Mouse (Mus musculus): ENCODE data around the gene Pigw.

Gene Pigw

GRCm38 (mm10) chr11:84873042-84873833 lies 6.8 kb downstream of the Pigw start:
- H3K9me3 ChIP-seq (ENCODE audit: low read length): no peaks in the 10 kb centered on the region
- peaks cover 33% of the 10 kb centered on the region for H3K36me3 ChIP-seq (ENCODE audit: insufficient read depth, low read length)
- no peaks in the 10 kb centered on the region for H3K27me3 ChIP-seq (ENCODE audit: insufficient read depth, low read length)
- TF ChIP-seq CTCF (conservative IDR thresholded peaks at IDR 0.05; ENCODE audit: low read length): no peak
- no peak for TF ChIP-seq POU5F1 (IDR thresholded peaks at IDR 0.05; ENCODE audit: borderline replicate concordance, low read length)
- no peak for TF ChIP-seq NANOG (IDR thresholded peaks at IDR 0.05; ENCODE audit: borderline replicate concordance, low read length)
- H3K4me1 ChIP-seq (replicated peaks; ENCODE audit: low read depth, low read length): peaks cover 29% of the 10 kb centered on the region
- no peak overlapping the region for H3K4me3 ChIP-seq (replicated peaks; ENCODE audit: low read length)

DNA sequence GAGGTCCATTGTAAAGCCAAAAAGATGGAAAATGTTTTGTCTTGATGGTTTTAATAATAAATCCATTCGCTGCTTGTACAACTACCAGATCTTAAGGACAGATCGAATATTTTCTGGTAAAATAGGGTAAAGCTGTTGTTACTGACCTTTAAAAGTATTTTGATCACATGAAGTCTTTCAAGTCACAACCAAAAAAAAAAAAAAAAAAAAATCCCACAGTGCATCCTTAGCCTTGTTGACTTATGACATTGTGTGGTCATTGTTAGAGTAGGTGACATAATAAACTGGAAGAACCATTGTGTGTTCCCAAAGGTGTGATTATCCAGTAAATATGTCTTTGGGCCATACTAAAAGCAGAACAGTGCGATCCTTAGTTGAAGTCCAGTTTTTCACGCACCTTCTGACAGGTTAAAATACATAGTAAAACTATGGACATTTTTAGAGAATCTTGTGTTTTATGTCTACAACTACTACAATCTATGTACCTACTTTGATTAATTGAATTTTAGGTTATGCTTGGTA lies 8.5 kb downstream of the Pigw start:
- H3K36me3 ChIP-seq (ENCODE audit: insufficient read depth, low read length): peaks cover 18% of the 10 kb centered on the region
- H3K4me3 ChIP-seq (replicated peaks; ENCODE audit: low read length): peak overlapping the region; percentile 95
- H3K9me3 ChIP-seq (ENCODE audit: low read length): no peaks in the 10 kb centered on the region
- H3K27me3 ChIP-seq (ENCODE audit: insufficient read depth, low read length): no peaks in the 10 kb centered on the region
- H3K4me1 ChIP-seq (replicated peaks; ENCODE audit: low read depth, low read length): peaks cover 35% of the 10 kb centered on the region
- no peak for TF ChIP-seq POU5F1 (IDR thresholded peaks at IDR 0.05; ENCODE audit: borderline replicate concordance, low read length)
- no peak for TF ChIP-seq CTCF (conservative IDR thresholded peaks at IDR 0.05; ENCODE audit: low read length)
- no peak for TF ChIP-seq NANOG (IDR thresholded peaks at IDR 0.05; ENCODE audit: borderline replicate concordance, low read length)

DNA sequence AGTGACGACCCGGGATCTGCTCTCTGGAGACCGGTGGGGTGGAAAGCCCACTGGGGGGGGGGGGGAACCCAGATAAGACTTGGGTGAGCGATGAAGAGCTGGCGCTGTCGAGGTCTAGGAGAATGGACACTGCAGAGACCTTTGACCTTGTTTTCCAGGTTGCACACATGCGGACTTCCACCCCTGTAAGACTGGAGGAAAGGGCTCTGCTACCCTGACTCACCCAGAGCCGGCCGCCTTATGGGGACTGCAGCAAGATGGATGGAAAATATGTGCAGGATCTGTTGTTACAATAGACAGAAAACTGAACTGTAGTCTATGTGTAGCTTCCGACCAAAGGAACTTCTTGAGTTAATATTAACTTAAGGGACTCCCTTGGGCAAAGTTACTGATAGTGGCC lies 9.0 kb downstream of the Pigw start:
- Histone ChIP-seq H3K4me3 (replicated peaks; ENCODE audit: low read length) (peak overlapping the region; percentile 95), H3K9me3 (ENCODE audit: low read length) (no peaks in the 10 kb centered on the region), H3K4me1 (replicated peaks; ENCODE audit: low read depth, low read length) (peaks cover 38% of the 10 kb centered on the region), H3K27me3 (ENCODE audit: insufficient read depth, low read length) (no peaks in the 10 kb centered on the region), H3K36me3 (ENCODE audit: insufficient read depth, low read length) (peaks cover 18% of the 10 kb centered on the region)
- TF ChIP-seq NANOG (IDR thresholded peaks at IDR 0.05; ENCODE audit: borderline replicate concordance, low read length) (no peak), CTCF (conservative IDR thresholded peaks at IDR 0.05; ENCODE audit: low read length) (no peak), POU5F1 (IDR thresholded peaks at IDR 0.05; ENCODE audit: borderline replicate concordance, low read length) (no peak)

DNA sequence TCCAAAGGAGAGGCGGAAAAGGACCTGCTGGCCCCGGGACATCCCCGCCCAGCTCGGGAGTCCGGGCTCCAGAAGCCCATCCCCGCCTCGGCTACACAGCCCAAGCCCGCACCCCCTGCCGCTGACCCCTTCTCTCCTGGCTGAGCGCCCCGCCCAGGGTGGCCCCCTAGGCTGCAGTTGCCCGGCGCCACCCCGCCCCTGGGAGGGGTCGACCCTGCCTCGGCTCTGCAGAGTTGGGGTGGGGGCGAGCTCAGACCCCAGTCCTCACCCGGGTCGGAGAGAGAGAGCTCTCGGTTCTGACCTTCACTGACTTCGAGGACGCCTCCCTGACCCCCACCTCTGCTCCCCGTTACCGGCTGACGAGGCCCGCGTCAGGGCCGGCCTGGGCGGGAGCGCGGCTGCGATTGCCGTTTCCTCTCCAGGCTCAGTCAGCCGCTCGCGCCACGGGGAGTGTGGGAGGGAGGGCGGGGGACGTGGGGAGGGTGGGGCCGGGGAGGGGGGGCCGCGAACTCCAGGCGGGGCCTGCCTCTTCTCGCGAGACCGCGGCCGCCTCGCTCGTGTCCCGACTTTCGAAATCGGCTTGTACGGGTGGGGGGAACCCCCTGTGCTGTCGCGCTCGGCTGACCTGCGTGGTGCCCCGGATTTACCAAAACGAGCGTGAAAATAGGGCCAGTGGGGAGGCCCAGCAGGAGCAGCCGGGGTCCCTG lies 9.6 kb downstream of the Pigw start, which contains the start of gene Ggnbp2:
TSS of gene Ggnbp2 (minus strand) at position 481 of the 707 bp plus-strand sequence.
- peaks cover 42% of the 10 kb centered on the region for H3K4me1 ChIP-seq (replicated peaks; ENCODE audit: low read depth, low read length)
- peaks cover 18% of the 10 kb centered on the region for H3K36me3 ChIP-seq (ENCODE audit: insufficient read depth, low read length)
- peak within 1 kb of the TSS; percentile 95 for H3K4me3 ChIP-seq (replicated peaks; ENCODE audit: low read length)
- no peaks in the 10 kb centered on the region for H3K9me3 ChIP-seq (ENCODE audit: low read length)
- TF ChIP-seq NANOG (IDR thresholded peaks at IDR 0.05; ENCODE audit: borderline replicate concordance, low read length): no peak
- no peak for TF ChIP-seq POU5F1 (IDR thresholded peaks at IDR 0.05; ENCODE audit: borderline replicate concordance, low read length)
- TF ChIP-seq CTCF (conservative IDR thresholded peaks at IDR 0.05; ENCODE audit: low read length): no peak
- no peaks in the 10 kb centered on the region for H3K27me3 ChIP-seq (ENCODE audit: insufficient read depth, low read length)

GRCm38 (mm10) chr11:84869537-84870232 lies 10.4 kb downstream of the Pigw start:
- no peaks in the 10 kb centered on the region for H3K27me3 ChIP-seq (ENCODE audit: insufficient read depth, low read length)
- peaks cover 16% of the 10 kb centered on the region for H3K36me3 ChIP-seq (ENCODE audit: insufficient read depth, low read length)
- TF ChIP-seq CTCF (conservative IDR thresholded peaks at IDR 0.05; ENCODE audit: low read length) (no peak), POU5F1 (IDR thresholded peaks at IDR 0.05; ENCODE audit: borderline replicate concordance, low read length) (no peak), NANOG (IDR thresholded peaks at IDR 0.05; ENCODE audit: borderline replicate concordance, low read length) (no peak)
- no peaks in the 10 kb centered on the region for H3K9me3 ChIP-seq (ENCODE audit: low read length)
- H3K4me1 ChIP-seq (replicated peaks; ENCODE audit: low read depth, low read length): peaks cover 47% of the 10 kb centered on the region
- peak overlapping the region; percentile 95 for H3K4me3 ChIP-seq (replicated peaks; ENCODE audit: low read length)

DNA sequence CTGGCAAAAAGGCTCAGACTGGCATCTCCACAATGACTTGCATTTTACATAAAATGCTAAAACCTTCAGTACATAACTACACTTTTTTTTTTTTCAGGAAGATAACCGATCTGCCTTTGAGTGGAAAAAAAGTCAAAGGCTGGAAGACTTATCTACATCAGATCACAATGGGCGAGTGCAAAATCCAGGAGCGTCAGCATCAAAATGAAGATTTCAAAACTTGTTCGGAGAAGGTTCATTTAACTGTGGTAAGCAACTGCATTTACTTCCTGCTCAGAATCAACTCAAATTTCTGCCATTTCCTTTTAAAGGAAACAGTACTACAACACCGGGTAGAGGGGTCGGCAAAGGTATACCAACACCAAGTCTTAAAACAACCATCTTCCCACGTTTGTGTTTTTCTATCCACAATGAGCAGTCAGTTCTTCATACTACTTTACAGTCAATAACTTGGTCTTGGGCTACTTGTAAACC lies 11.3 kb downstream of the Pigw start:
- Histone ChIP-seq H3K27me3 (ENCODE audit: insufficient read depth, low read length) (no peaks in the 10 kb centered on the region), H3K4me1 (replicated peaks; ENCODE audit: low read depth, low read length) (peaks cover 47% of the 10 kb centered on the region), H3K4me3 (replicated peaks; ENCODE audit: low read length) (peak overlapping the region; percentile 95), H3K9me3 (ENCODE audit: low read length) (no peaks in the 10 kb centered on the region), H3K36me3 (ENCODE audit: insufficient read depth, low read length) (peaks cover 11% of the 10 kb centered on the region)
- TF ChIP-seq NANOG (IDR thresholded peaks at IDR 0.05; ENCODE audit: borderline replicate concordance, low read length): no peak
- no peak for TF ChIP-seq POU5F1 (IDR thresholded peaks at IDR 0.05; ENCODE audit: borderline replicate concordance, low read length)
- TF ChIP-seq CTCF (conservative IDR thresholded peaks at IDR 0.05; ENCODE audit: low read length): no peak

GRCm38 (mm10) chr11:84867586-84867985 lies 12.5 kb downstream of the Pigw start:
- H3K4me1 ChIP-seq (replicated peaks; ENCODE audit: low read depth, low read length): peaks cover 44% of the 10 kb centered on the region
- TF ChIP-seq NANOG (IDR thresholded peaks at IDR 0.05; ENCODE audit: borderline replicate concordance, low read length) (no peak), CTCF (conservative IDR thresholded peaks at IDR 0.05; ENCODE audit: low read length) (no peak), POU5F1 (IDR thresholded peaks at IDR 0.05; ENCODE audit: borderline replicate concordance, low read length) (no peak)
- H3K36me3 ChIP-seq (ENCODE audit: insufficient read depth, low read length): peaks cover 6% of the 10 kb centered on the region; the same call in 1 of the 2 replicates

DNA sequence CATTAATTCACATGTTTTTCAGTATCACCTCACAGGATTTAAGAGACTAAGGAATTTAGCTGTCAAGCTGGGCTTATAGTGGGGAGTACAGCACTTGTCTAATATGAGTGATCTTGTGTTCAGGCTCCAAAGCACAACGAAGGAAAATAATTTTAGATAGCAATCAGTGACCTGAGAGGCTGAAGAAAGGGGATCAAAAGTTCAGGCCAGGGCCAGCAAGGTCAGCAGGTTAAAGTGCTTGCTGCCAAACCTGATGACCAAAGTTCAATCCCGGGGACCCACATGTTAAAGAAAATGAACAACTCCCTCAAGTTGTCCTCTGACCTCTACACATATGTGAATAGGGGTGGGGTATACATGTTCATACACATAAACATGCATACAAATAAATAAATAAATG lies 14.8 kb downstream of the Pigw start:
- TF ChIP-seq POU5F1 (IDR thresholded peaks at IDR 0.05; ENCODE audit: borderline replicate concordance, low read length): no peak
- TF ChIP-seq NANOG (IDR thresholded peaks at IDR 0.05; ENCODE audit: borderline replicate concordance, low read length): no peak
- no peak for TF ChIP-seq CTCF (conservative IDR thresholded peaks at IDR 0.05; ENCODE audit: low read length)
- H3K27me3 ChIP-seq (ENCODE audit: insufficient read depth, low read length): no peaks in the 10 kb centered on the region

More at GRCm38 (mm10) chr11:84867586-84867985, 12.5 kb downstream of the Pigw start:
- Histone ChIP-seq H3K27me3 (ENCODE audit: insufficient read depth, low read length) (no peaks in the 10 kb centered on the region), H3K9me3 (ENCODE audit: low read length) (no peaks in the 10 kb centered on the region), H3K4me3 (replicated peaks; ENCODE audit: low read length) (no peak overlapping the region)

More for the DNA sequence above, 14.8 kb downstream of the Pigw start:
- Histone ChIP-seq H3K4me1 (replicated peaks; ENCODE audit: low read depth, low read length) (peaks cover 31% of the 10 kb centered on the region), H3K4me3 (replicated peaks; ENCODE audit: low read length) (no peak overlapping the region), H3K9me3 (ENCODE audit: low read length) (no peaks in the 10 kb centered on the region), H3K36me3 (ENCODE audit: insufficient read depth, low read length) (peaks cover 15% of the 10 kb centered on the region)
